Mouse (Mus musculus) CH12F3 (cell line): ENCODE measurements around the gene Jph3.

ENCODE experiments used
- in situ Hi-C: fragments of 300-500 bp; cut with MboI; formaldehyde crosslinking; loops from 2 replicates; pipeline ENCODE4 v1.14.3; 2020; ENCODE audit warnings: low sequenced_read_pairs

Jph3 gene

GRCm38 (mm10) chr8:121729323-121729722 is at the start of gene Jph3:
TSS of gene Jph3 (plus strand) at chr8:121729623.
- in situ Hi-C loops: no loop called here

- in situ Hi-C loops: no loop called here
These were observed 48.5 kb upstream of the Jph3 start for GRCm38 (mm10) chr8:121680896-121681295.

- in situ Hi-C loops: no loop called here
These were observed 48.0 kb upstream of the Jph3 start for GRCm38 (mm10) chr8:121681457-121681856.

GRCm38 (mm10) chr8:121683083-121683832 is 46.2 kb upstream of the Jph3 start:
- in situ Hi-C loops: no loop called here

GRCm38 (mm10) chr8:121685419-121685818 is 44.0 kb upstream of the Jph3 start:
- in situ Hi-C loops: no loop called here

GRCm38 (mm10) chr8:121687455-121688161 is 41.8 kb upstream of the Jph3 start:
- in situ Hi-C loops: no loop called here

GRCm38 (mm10) chr8:121688496-121688895 is 40.9 kb upstream of the Jph3 start:
- in situ Hi-C loops: no loop called here

GRCm38 (mm10) chr8:121694453-121694852 is 35.0 kb upstream of the Jph3 start:
- in situ Hi-C loops: no loop called here

GRCm38 (mm10) chr8:121695585-121696184 is 33.7 kb upstream of the Jph3 start:
- in situ Hi-C loops: no loop called here

- in situ Hi-C loops: no loop called here
These were observed 31.4 kb upstream of the Jph3 start for GRCm38 (mm10) chr8:121697735-121698614.

- in situ Hi-C loops: no loop called here
These were observed 30.8 kb upstream of the Jph3 start for GRCm38 (mm10) chr8:121698615-121699101.

- in situ Hi-C loops: no loop called here
These were observed 29.5 kb upstream of the Jph3 start for GRCm38 (mm10) chr8:121699936-121700335.

- in situ Hi-C loops: no loop called here
These were observed 24.2 kb upstream of the Jph3 start for GRCm38 (mm10) chr8:121705174-121705573.

- in situ Hi-C loops: no loop called here
These were observed 22.5 kb upstream of the Jph3 start for GRCm38 (mm10) chr8:121706956-121707355.

- in situ Hi-C loops: no loop called here
These were observed 21.0 kb upstream of the Jph3 start for GRCm38 (mm10) chr8:121708406-121708805.

- in situ Hi-C loops: no loop called here
These were observed 11.9 kb upstream of the Jph3 start for GRCm38 (mm10) chr8:121717502-121717901.

- in situ Hi-C loops: no loop called here
These were observed 11.4 kb upstream of the Jph3 start for GRCm38 (mm10) chr8:121717982-121718425.

GRCm38 (mm10) chr8:121718925-121719324 is 10.5 kb upstream of the Jph3 start:
- in situ Hi-C loops: no loop called here

GRCm38 (mm10) chr8:121721072-121721471 is 8.4 kb upstream of the Jph3 start:
- in situ Hi-C loops: no loop called here

GRCm38 (mm10) chr8:121723846-121724245 is 5.6 kb upstream of the Jph3 start:
- in situ Hi-C loops: no loop called here

- in situ Hi-C loops: no loop called here
These were observed 2.3 kb upstream of the Jph3 start for GRCm38 (mm10) chr8:121727164-121727563.
